ENCODE assay signal across 15 mouse cellular contexts in the genomic region with DNA sequence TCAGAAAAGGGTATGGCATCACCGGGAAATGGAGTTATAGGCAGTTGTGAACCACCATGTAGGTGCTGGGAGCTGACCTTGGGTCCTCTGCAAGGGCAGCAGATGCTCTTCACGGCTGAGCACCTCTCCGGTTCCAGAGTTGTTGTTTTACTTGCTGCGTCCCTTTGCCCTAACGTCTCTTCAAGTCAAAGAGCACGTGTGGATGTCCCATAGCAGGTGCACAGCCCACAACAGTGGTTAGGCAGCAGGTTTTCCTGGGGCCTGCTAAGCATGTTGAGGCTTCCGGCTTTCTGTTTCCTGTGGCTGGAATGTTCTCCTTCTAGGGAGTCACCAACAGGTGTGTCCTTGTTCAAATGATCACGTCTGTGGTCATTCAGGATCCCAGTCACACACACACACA. TPM values are rescaled to one million over a fixed set of nuclear protein-coding genes. Genes with fewer than 3 reads are reported as not detected.
A peak's percentile ranks its signal among the peaks of the same experiment; 100 is the strongest.
DNase-seq lines count a peak whose midpoint lies in the region; ATAC-seq lines count a peak whose summit lies in the region.
"Had no signal": no experiment of that assay in that cellular context is flagged by ENCODE, and none has a peak within 500 bp of the region (broad histone marks: within the 10 kb centered on the region; RNA-seq: fewer than 3 reads in every experiment).

No protein-coding gene starts in this region.

- peak; percentile 22 for DNase-seq in kidney, adult 18-20 months
- DNase-seq in kidney, postnatal 14 days, result no peak
- peak; percentile 35 for DNase-seq in induced T-regulatory cell, adult 2 months (ENCODE audit: low read depth)
- peak; percentile 45 to 60 for DNase-seq in kidney, postnatal 36 days
- peak; percentile 38 to 65 for DNase-seq in thymus, postnatal 36 days
- no peak for DNase-seq in urinary bladder, postnatal 14 days (ENCODE audit: low spot score)
- DNase-seq: adrenal gland, postnatal 14 days; cerebellum, adult 2 months; cerebellum, postnatal 36 days; gastrocnemius, postnatal 10 days; heart, postnatal 10 days; left cerebral cortex, postnatal 4 days; lung, embryonic 14.5 days; right cerebral cortex, postnatal 14 days had no signal

- ATAC-seq in CD4-positive, CD25-positive, alpha-beta regulatory T cell, adult 4 months, result no peak

RNA-seq across cellular contexts. Expression of a gene that starts 1.1 kb away (rescaled TPM):
- polyA plus RNA-seq in CD4-positive, CD25-positive, alpha-beta regulatory T cell, adult 4 months (2017; shearing (Covaris generic)), result 10 to 100 TPM; 15.0 to 18.5 TPM

RNA-seq across cellular contexts. Expression of a gene that starts 13.3 kb away (rescaled TPM):
- not detected for polyA plus RNA-seq in CD4-positive, CD25-positive, alpha-beta regulatory T cell, adult 4 months (2017; shearing (Covaris generic))

RNA-seq across cellular contexts. Expression of a gene that starts 30.6 kb away (rescaled TPM):
- under 1 TPM in 1 of 2 experiments, not detected in 1; 0.30 TPM for polyA plus RNA-seq in CD4-positive, CD25-positive, alpha-beta regulatory T cell, adult 4 months (2017; shearing (Covaris generic))

RNA-seq across cellular contexts. Expression of a gene that starts 36.0 kb away (rescaled TPM):
- 10 to 100 TPM; 43.4 to 51.9 TPM for polyA plus RNA-seq in CD4-positive, CD25-positive, alpha-beta regulatory T cell, adult 4 months (2017; shearing (Covaris generic))

RNA-seq across cellular contexts. Expression of a gene that starts 36.1 kb away (rescaled TPM):
- polyA plus RNA-seq in CD4-positive, CD25-positive, alpha-beta regulatory T cell, adult 4 months (2017; shearing (Covaris generic)), result 100 to 1,000 TPM; 110 to 117 TPM

Comparison
In these comparisons a context has a peak if more than half of its experiments do, and no peak if none do; other contexts are left out.
1. DNase-seq: peak in kidney, adult 18-20 months (single experiment), induced T-regulatory cell, adult 2 months (single experiment), kidney, postnatal 36 days (2 of 2) and thymus, postnatal 36 days (2 of 2); none in kidney, postnatal 14 days (single experiment) and urinary bladder, postnatal 14 days (single experiment).